Mouse (Mus musculus): ENCODE results near the gene Ccna2. TPM values are rescaled to one million over a fixed set of nuclear protein-coding genes. Genes with fewer than 3 reads are reported as not detected.

Ccna2 gene
- total RNA-seq, 2 experiments from 2014 or later: 87.7 to 192 TPM

DNA sequence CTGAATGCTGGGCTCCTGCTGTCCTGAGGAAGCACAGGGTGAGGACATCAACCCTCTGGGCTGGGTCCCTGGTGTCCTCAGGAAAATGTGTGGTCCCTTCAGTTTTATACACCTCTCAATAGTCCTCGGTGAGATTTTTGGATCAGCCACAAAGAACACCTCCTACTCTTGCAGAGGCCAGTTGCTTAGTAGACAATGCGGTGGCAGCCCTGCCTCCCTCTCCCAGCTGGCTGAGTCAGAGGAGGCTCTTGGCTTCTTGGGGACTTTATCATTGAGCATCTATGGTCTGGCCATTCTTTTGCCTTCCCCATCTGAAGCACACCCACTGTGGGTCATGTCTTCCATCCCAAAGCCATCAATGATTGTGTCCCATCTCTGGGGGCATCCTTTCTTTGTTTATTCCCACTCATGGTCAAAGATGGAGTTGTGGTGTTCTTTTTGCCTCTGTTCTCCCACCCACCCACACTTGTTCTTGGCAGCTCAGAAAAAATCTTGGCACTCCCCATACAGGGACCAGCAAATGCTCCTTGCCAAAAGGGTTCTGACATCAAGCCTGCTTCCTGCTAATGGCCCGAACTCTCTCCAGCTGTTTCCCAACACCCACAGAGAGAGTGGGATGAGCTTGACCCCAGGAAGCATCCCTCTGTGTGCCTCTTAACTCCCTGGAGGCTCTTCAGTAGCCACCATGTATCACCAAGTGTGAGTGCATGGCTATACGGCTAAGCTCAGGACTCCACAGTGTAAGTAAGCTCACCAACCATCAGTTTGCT, 34.1 kb downstream of the Ccna2 start:
- ATAC-seq (replicated peaks; ENCODE audit: poor library complexity, severe bottlenecking): no peak

DNA sequence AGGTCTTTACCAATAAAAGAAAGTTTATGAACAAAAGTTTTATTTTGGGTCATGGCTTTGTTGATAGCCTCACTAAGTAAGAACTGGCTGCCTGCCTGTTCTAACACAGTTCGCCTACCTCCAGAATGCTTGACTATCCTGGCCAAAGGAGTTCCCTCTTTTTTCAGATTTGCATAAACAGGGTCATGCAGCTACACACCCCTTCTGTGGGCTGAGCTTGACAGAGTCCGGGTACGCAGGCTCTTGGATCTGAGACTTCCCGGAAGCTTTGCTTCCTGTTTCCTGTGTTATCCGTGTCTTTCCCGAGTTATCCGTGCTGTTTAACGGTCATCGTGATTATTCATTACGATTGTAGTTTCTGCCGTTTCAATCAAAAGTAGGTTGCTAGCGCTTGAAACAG, 35.9 kb downstream of the Ccna2 start:
- ATAC-seq (replicated peaks; ENCODE audit: poor library complexity, severe bottlenecking): peak; percentile 48; the same call in 1 of the 2 replicates

DNA sequence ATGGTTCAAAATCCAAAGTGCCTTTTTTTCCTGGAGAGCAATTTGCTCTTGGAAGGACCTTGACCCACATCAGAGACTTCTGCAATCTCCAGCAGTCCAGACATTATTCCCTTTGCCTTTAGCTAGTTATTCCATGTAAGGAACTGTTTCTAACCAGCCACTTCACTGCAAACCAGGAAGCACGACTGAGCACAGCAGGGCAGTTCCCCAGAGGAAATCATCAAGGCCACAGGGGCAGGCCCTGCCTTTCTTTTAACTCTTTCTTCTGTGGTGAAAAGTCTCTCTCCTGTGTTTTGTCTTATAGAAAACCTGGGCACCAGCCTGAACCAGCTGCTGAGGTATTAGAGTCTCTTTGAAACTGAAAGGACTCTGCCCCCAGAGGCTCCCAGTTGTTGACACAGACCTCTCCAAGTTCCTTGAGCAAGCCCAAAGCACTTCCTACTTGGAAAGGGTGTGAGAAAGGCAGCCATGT, 38.7 kb downstream of the Ccna2 start:
- peak; percentile 61 for ATAC-seq (replicated peaks; ENCODE audit: poor library complexity, severe bottlenecking)

DNA sequence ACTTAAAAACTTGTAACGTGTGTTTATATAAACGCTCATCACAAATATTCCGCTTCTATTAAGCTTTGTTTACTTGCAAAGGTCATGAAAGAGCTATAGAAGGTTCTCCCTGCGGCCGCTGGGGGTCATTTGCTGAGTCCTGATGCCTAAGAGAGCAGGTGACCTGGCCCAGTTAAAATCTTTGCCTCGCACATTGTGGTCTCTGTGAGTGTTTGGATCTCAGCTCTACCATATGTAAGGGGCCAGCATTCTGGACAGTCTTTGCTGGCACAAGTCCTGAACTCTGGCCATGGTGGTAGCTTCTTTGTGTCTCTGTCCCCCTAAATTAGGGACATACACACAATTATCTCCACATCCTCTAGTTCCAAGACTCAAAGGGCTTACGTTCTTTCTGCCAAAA, 39.2 kb downstream of the Ccna2 start:
- no peak for ATAC-seq (replicated peaks; ENCODE audit: poor library complexity, severe bottlenecking)

DNA sequence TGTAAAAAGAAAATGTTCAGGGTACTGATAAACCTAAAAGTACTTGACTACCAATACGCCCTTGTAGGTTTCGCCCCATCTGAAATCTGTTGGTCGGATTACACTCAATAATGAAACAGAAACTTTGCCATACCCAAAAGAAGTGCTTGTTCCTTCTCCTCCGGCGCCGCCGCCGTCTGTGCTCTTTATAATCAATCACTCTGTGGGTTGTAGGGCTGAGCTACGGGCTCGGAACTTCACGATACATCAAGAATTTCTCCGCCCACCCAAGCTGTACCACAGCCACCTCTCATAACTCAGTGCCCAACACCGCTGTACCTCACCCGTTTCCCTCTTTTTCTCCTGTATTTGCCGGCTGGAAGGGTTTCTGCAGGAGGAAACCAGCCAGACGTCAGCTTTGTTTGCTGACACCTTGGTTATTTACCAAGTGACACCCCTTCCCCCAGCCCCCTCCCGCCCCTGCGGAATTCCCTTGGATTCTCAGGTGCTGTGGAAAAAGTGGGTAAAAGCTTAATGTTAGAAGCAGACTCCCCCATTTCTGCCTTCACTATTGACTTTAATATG, 39.9 kb downstream of the Ccna2 start:
- peak; percentile 61 for ATAC-seq (replicated peaks; ENCODE audit: poor library complexity, severe bottlenecking)

DNA sequence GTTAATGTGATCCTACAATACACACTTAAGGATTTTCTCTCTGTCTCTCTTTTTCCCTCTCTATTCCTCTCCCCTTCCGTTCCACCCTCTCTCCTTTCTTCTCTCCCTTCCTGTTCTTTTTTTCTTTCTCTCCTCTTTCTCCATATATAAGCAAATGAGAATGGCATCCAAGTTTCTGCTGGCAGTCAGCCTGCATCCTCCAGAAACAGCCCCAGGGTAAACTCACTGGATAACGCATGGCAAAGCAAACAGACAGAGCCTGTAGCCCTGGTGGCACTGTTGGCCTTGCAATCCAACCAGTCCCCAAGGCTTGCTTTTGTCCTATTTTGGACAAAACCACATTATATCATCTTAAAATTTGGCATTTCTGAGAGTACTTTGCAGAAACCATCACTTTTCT, 40.7 kb downstream of the Ccna2 start:
- no peak for ATAC-seq (replicated peaks; ENCODE audit: poor library complexity, severe bottlenecking)

DNA sequence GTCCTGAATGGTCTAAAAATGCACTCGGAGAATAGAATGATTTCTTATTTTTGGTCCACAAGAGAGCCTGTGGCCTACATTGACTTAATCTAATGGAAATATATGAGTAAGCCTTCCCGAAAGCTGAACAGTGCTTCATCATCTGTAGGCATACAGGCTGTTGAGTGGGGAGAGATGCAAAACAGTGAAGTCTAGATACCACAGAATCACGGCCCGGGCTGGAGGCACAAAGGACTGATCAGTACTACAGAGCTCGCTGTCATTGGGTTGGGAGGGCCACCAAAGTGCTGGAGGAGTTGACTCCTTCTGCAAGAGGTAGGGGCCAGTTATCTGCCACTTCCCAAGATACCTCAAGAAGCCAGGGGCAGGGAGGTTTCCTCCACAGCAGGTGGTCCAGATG, 41.2 kb downstream of the Ccna2 start:
- no peak for ATAC-seq (replicated peaks; ENCODE audit: poor library complexity, severe bottlenecking)

DNA sequence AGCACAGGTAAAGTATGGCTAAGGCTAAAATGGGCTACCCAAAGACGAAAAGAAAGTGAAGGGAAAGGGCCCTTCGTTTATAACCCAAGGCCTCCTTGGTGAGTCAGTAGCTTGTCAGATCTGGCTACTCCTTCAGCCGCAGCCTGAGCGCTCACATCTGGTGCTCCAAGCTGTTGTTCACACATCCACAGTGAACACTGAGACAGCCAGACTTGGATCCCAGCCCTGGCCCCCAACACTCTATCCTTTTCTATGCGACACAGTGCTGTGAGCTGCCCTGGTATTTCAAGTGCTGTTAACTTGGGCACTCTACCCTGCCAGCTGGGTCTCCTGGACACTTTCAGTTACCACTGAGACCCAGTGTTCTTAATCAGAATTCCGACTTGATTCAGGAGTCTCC, 41.6 kb downstream of the Ccna2 start:
- no peak for ATAC-seq (replicated peaks; ENCODE audit: poor library complexity, severe bottlenecking)

DNA sequence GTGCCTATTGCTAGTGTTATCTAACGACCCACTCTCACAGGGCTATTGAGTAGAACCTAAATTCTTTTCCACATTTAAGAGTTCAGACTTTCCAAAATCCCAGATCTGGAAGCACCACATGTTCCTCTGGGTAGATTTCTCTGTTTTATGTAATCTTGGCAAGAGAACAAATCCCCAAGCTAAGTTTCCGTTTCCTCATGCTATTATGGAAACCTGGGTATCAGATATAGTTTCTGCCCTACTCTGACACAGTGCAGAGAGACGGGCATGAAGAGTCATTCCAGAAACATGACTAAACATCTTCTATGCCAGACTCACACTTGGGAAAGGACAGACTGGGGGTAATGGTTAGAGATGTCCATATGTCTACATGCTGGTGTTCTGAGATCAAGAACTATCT, 47.5 kb downstream of the Ccna2 start:
- ATAC-seq (replicated peaks; ENCODE audit: poor library complexity, severe bottlenecking): no peak

DNA sequence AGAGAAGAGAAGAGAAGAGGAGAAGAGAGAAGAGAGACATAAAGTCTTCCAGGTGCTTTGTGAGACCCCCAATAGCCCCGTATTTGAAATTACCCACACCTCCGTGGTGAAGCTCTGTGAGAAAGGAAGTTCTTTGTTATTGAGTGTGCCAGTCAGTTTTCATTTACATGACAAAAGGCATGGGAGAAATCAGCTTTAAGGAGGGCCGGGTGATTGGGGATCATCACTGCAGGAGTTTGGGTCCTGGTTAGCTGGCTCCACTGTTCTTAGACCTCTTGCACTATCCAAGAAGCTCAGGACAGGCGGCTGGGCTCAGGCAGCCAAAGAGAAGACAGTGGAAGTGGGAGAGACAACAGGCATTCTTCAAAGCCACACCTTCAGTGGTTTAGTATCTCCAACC, 49.8 kb downstream of the Ccna2 start:
- ATAC-seq (replicated peaks; ENCODE audit: poor library complexity, severe bottlenecking): no peak

DNA sequence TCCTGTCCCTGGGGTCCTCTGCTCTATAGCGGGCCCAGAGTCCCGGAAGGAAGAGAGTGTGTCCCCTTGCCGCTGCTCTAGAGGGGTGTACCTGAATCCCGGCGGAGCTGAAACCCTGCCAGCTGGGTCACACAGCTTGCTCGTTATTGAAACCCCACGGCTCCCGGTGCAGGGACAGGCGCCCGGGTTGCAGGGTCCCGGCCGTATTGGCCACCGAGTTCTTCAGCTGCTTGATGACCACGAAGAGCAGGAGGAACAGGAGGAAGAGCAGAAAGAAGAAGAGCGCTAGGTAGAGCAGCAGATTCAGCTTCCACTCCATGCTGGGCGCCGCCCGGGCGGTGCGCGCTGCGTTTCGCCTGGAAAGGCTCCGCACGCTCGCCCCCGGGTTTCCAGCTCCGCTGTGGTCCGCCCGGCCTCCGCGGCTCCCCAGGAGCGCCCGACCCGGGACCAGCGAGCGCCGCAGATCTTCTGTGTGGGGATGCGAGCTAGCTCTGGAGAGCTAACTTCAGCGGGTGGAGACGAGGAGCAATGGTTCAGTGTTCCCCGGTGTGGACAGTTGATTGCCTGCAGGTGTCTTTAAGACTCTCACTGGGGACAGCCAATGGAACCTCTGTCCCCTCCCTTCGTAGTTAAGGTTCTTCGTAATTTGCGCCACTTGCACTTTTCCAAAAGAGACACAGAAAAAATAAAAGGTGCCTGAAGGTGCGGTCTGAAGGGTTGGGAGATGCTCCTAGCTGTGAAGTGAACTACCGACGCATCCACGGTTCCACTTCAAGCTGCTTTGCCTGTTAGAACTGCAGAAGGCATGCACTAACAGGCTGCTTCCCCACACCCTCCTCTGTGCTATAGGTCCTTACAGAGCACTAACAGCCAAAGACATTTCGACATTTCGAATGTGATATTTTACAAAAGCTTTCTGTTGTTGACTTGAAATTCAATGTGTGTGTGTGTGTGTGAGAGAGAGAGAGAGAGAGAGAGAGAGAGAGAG, 50.6 kb downstream of the Ccna2 start, which contains the start of gene Gm11549:
TSS of gene Gm11549 (minus strand) at position 741 of the 988 bp plus-strand sequence.
- peak; percentile 42; the same call in 1 of the 2 replicates for ATAC-seq (replicated peaks; ENCODE audit: poor library complexity, severe bottlenecking)

DNA sequence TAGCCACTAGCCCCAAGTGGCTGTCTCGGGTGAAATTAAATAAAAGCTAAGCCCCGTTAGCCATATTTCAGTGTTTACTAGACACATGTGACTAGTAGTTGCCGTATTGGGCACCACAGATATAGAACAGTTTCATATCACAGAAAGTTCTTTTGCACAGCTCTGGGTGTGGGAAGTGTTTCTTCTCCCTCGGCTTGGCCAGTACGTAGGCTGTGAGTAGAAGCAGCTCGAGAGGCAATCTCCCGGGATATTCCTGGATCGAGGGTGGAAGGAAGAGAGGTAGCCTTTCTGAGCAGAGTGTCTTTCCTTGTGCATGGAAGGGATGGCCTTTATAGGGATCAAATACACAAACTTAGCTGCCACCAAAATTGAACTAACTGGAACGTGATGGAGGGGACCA, 55.8 kb downstream of the Ccna2 start:
- no peak for ATAC-seq (replicated peaks; ENCODE audit: poor library complexity, severe bottlenecking)

Other genes with a start within 250 kb of the Ccna2 start
- gene Anxa5, start 96.3 kb downstream of the Ccna2 start, total RNA-seq (2014; fragmentation: Nextera tagmentation): 125 TPM in 2 replicates
- 79.4 and 102 TPM in 2 replicates for gene Anxa5, start 96.3 kb downstream of the Ccna2 start, total RNA-seq (2017)
- 1.7 TPM in 1 of 2 replicates, not detected in the other for gene 1810062G17Rik, start 96.2 kb downstream of the Ccna2 start, total RNA-seq (2014; fragmentation: Nextera tagmentation)
- 2.4 TPM in 1 of 2 replicates, not detected in the other for gene 1810062G17Rik, start 96.2 kb downstream of the Ccna2 start, total RNA-seq (2017)
- not detected in 2 replicates for gene Gm11549, start 50.3 kb downstream of the Ccna2 start, total RNA-seq (2014; fragmentation: Nextera tagmentation)
- not detected in 2 replicates for gene Gm11549, start 50.3 kb downstream of the Ccna2 start, total RNA-seq (2017)
- 65.5 and 69.0 TPM in 2 replicates for gene Exosc9, start 19.5 kb downstream of the Ccna2 start, total RNA-seq (2014; fragmentation: Nextera tagmentation)
- gene Exosc9, start 19.5 kb downstream of the Ccna2 start, total RNA-seq (2017): 118 and 150 TPM in 2 replicates
- gene Bbs7, start 41.3 kb upstream of the Ccna2 start, total RNA-seq (2014; fragmentation: Nextera tagmentation): 2.9 and 5.4 TPM in 2 replicates
- 4.3 and 5.0 TPM in 2 replicates for gene Bbs7, start 41.3 kb upstream of the Ccna2 start, total RNA-seq (2017)
- not detected in 2 replicates for gene Trpc3, start 118.0 kb upstream of the Ccna2 start, total RNA-seq (2014; fragmentation: Nextera tagmentation)
- gene Trpc3, start 118.0 kb upstream of the Ccna2 start, total RNA-seq (2017): not detected in 2 replicates